Mouse (Mus musculus) liver, postnatal 0 days (tissue): ENCODE data around the gene Lysmd2. TPM values are rescaled to one million over a fixed set of nuclear protein-coding genes. Genes with fewer than 3 reads are reported as not detected.

Experiments used
- ATAC-seq: fragments of 200-750 bp; cut with Nextera tagmentation; 2 replicates; pipeline ENCODE4 v1.8.0; 2017; ENCODE audit warnings: mild to moderate bottlenecking, moderate library complexity
- DNase-seq: peaks from one replicate; pipeline ENCODE4 v3.0.0-alpha.2; 2016
- H3K27ac ChIP-seq: fragments of 300-500 bp; sonication (generic); 2 replicates; pipeline ENCODE4 v1.5.1; 2014; ENCODE audit warnings: antibody characterized with exemption, moderate library complexity, mild to moderate bottlenecking, low read depth
- H3K27me3 ChIP-seq: fragments of 300-500 bp; sonication (generic); 2 replicates; pipeline ENCODE4 v1.6.1; 2014; ENCODE audit warnings: low read length, control low read depth, mixed read lengths; ENCODE audit not compliant: insufficient read depth
- H3K36me3 ChIP-seq: fragments of 300-500 bp; sonication (generic); replicated peaks from 2 replicates; pipeline ENCODE4 v1.6.1; 2014; ENCODE audit warnings: mild to moderate bottlenecking, control low read depth, low read length, moderate library complexity, mixed read lengths; ENCODE audit not compliant: insufficient read depth
- H3K4me1 ChIP-seq: fragments of 300-500 bp; sonication (generic); 2 replicates; pipeline ENCODE4 v1.6.1; 2014; ENCODE audit warnings: antibody characterized with exemption, mild to moderate bottlenecking, control low read depth; ENCODE audit not compliant: insufficient read depth
- H3K4me2 ChIP-seq: fragments of 300-500 bp; sonication (generic); 2 replicates; pipeline ENCODE4 v1.6.1; 2014; ENCODE audit warnings: low read depth, mild to moderate bottlenecking, low read length, moderate library complexity, mixed read lengths
- H3K4me3 ChIP-seq: fragments of 300-500 bp; sonication (generic); 2 replicates; pipeline ENCODE4 v1.5.1; 2014; ENCODE audit warnings: low read depth, low read length
- H3K9ac ChIP-seq: fragments of 300-500 bp; sonication (generic); replicated peaks from 2 replicates; pipeline ENCODE4 v1.6.1; 2014; ENCODE audit warnings: mild to moderate bottlenecking, moderate library complexity
- H3K9me3 ChIP-seq: fragments of 300-500 bp; sonication (generic); 2 replicates; pipeline ENCODE4 v1.6.1; 2016; ENCODE audit warnings: mild to moderate bottlenecking, control low read depth, low read length, mixed read lengths
- CTCF ChIP-seq: sonication (generic); IDR thresholded peaks from 2 replicates; pipeline ENCODE4 v1.5.1; 2016; ENCODE audit warnings: antibody characterized with exemption, low read depth
- EP300 ChIP-seq: IDR thresholded peaks from 2 replicates; pipeline ENCODE4 v1.6.1; 2016; ENCODE audit warnings: antibody characterized with exemption, low read depth, mild to moderate bottlenecking
- WGBS: fragments of 180-500 bp; shearing (Covaris S2); extraction: QIAGEN DNeasy Blood & Tissue Kit; methylation state at CpG from one replicate; pipeline ENCODE4 v1.1.7; 2014; ENCODE audit not compliant: insufficient replicate concordance; 5-methylcytosine and 5-hydroxymethylcytosine counted together
- polyA plus RNA-seq: library from polyadenylated mRNA; unstranded; fragments of >200 nt; fragmentation: Nextera tagmentation; extraction: Ambion mirVana; gene quantifications from 2 replicates; pipeline ENCODE4 v1.2.1, GENCODE M21; 2015

Lysmd2 gene
- polyA plus RNA-seq, 1 experiment from 2014 or later: 3.9 TPM

DNA sequence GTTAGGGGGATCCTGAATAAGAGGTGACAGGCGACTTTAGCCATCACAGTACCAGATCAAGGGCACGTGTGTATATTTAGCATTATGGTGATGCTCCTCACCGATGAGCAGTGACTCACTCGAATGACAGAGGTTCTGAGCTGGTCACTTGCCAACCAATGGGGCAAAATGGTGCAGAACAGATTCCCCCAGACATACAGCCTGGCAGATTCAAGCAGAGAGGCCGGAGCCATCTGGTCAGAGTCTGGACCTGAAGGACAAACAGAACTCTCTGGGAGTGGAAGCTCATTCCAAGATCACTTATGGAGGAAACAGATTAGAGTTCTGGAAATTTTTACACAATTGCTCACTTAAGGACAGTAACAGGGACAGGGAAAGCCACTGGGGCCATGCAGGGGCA, 41.1 kb downstream of the Lysmd2 start:
- no peaks in the 10 kb centered on the region for H3K4me1 ChIP-seq
- H3K36me3 ChIP-seq: no peaks in the 10 kb centered on the region
- H3K9ac ChIP-seq: no peak overlapping the region
- no peak overlapping the region for H3K4me3 ChIP-seq
- DNase-seq (no peak), ATAC-seq (no peak)
- WGBS: 60% methylated on average over 5 of the region's 5 CpGs
- H3K27me3 ChIP-seq: no peaks in the 10 kb centered on the region
- TF ChIP-seq CTCF: no peak
- H3K9me3 ChIP-seq: no peaks in the 10 kb centered on the region
- no peak overlapping the region for H3K27ac ChIP-seq
- H3K4me2 ChIP-seq: no peak overlapping the region

DNA sequence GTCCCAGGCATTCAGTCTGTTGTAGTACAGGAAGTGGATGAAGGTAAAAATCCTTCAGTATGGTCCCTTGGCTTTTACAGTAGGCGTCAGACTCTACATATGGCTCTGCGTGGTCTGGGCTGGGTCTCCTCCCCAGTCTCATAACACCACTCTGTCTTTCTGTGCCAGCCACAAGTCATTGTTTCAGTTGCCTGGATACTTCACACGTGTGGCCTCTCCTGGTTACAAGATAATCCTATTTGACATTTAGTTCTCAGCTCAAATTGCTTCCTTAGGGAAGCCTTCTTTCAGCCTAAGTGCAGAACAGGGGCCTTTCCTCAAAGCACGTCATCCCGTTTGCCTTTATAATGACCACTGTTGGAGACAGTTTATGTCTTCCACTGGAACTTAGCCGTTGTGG, 47.2 kb downstream of the Lysmd2 start:
- Histone ChIP-seq H3K4me1 (no peaks in the 10 kb centered on the region), H3K27ac (no peak overlapping the region), H3K27me3 (no peaks in the 10 kb centered on the region), H3K36me3 (no peaks in the 10 kb centered on the region), H3K4me3 (no peak overlapping the region), H3K4me2 (no peak overlapping the region), H3K9me3 (no peaks in the 10 kb centered on the region), H3K9ac (no peak overlapping the region)
- TF ChIP-seq EP300 (no peak), CTCF (no peak)
- WGBS: 78% methylated on average over 6 of the region's 6 CpGs
- DNase-seq (no peak), ATAC-seq (no peak)

DNA sequence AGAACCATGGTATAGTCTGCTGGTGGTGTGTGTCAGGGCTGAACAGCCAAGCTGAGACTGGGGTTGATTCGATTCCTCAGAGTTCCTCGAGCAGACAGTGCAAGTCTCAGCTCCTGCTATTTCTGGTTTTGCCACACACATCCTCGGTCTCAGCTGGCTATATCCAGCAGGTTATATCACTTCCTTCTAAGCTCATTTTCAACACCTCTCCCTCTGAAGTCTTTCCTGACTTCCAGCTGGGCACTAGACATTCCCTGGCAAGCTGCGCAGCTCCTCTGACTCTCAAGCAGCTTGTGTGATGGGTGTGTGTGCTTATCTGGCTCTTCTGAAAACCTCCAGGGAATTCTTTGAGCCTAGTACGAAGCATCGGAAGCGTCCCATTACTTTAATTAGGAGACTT, 50.7 kb downstream of the Lysmd2 start:
- ATAC-seq: no peak
- TF ChIP-seq CTCF (no peak), EP300 (no peak)
- Histone ChIP-seq H3K9me3 (no peaks in the 10 kb centered on the region), H3K4me3 (no peak overlapping the region), H3K4me1 (no peaks in the 10 kb centered on the region), H3K4me2 (no peak overlapping the region), H3K9ac (no peak overlapping the region), H3K27ac (no peak overlapping the region), H3K27me3 (no peaks in the 10 kb centered on the region), H3K36me3 (no peaks in the 10 kb centered on the region)
- DNase-seq: no peak
- WGBS: 67% methylated on average over 7 of the region's 7 CpGs

DNA sequence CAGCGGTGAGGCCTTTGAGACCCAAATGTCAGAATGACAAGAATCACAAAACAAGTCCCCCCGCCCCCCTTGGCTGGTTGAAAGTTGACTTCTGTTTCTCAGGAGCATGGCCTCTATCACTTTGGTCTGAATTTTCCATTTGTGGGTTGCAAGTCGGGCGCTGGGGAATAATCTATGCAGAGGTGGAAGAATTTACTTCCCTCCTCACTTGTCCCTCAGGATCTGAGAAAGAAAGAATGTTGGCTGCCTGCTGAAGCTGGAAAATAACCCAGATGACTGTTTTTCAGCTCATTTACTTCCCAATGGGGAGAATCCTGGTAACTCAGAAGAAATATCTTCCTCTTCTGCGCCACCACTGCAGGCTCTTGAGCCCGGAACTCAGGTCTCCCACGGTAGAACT, 52.8 kb downstream of the Lysmd2 start:
- 76% methylated on average over 7 of the region's 7 CpGs for WGBS
- ATAC-seq (no peak), DNase-seq (no peak)
- Histone ChIP-seq H3K4me2 (no peak overlapping the region), H3K9me3 (no peaks in the 10 kb centered on the region), H3K4me3 (no peak overlapping the region), H3K27me3 (no peaks in the 10 kb centered on the region), H3K9ac (no peak overlapping the region), H3K27ac (no peak overlapping the region), H3K4me1 (no peaks in the 10 kb centered on the region), H3K36me3 (no peaks in the 10 kb centered on the region)
- no peak for TF ChIP-seq CTCF

DNA sequence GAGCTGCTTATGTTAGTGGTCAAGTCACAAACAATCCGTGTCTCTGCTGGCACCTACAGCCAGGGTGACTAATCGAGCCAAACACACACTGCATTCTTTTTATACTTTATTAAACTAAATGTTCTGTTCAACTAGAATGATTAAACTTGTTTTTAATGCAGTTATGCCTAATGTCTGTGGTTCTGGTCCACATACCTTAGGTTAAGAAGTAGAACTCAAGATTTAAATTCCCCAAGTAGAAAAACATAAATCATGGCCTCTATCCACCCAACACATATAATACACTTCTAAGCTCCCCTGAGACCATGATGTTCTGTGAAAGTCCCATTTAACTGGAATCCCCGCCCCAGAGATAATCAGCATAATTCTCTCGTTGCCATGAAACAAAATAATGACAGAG, 54.1 kb downstream of the Lysmd2 start:
- H3K9ac ChIP-seq: no peak overlapping the region
- H3K4me3 ChIP-seq: no peak overlapping the region
- ATAC-seq (no peak), DNase-seq (no peak)
- H3K36me3 ChIP-seq: no peaks in the 10 kb centered on the region
- no peaks in the 10 kb centered on the region for H3K4me1 ChIP-seq
- TF ChIP-seq EP300 (no peak), CTCF (no peak)
- H3K27ac ChIP-seq: no peak overlapping the region
- no peak overlapping the region for H3K4me2 ChIP-seq
- 58% methylated on average over 4 of the region's 4 CpGs for WGBS
- H3K27me3 ChIP-seq: peaks cover 6% of the 10 kb centered on the region; the same call in 1 of the 2 replicates
- H3K9me3 ChIP-seq: no peaks in the 10 kb centered on the region

DNA sequence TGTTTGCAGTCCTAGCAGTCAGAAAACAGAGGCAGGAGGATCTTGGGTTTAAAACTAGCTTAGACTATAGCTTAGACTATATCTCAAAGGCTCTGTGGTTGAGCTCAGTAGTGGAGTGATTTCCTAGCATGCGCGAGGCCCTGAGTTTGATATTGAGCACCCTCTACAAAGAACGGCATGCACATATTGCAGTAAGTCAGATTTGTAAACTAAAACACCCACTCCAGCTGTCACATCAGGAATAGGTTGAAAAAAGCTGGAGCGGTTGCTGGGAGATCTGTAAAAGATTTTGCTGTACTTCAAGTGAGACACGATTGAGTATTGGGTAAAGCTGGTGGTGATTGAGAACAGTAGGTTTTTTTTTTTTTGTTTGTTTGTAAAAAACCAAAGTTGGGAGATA, 55.1 kb downstream of the Lysmd2 start:
- Histone ChIP-seq H3K36me3 (no peaks in the 10 kb centered on the region), H3K4me2 (no peak overlapping the region), H3K4me3 (no peak overlapping the region), H3K9me3 (no peaks in the 10 kb centered on the region), H3K27me3 (peaks cover 8% of the 10 kb centered on the region; the same call in 1 of the 2 replicates), H3K27ac (no peak overlapping the region), H3K9ac (no peak overlapping the region), H3K4me1 (no peaks in the 10 kb centered on the region)
- no peak for ATAC-seq
- DNase-seq: no peak
- TF ChIP-seq CTCF (no peak), EP300 (no peak)
- WGBS: 83% methylated on average over 5 of the region's 5 CpGs

DNA sequence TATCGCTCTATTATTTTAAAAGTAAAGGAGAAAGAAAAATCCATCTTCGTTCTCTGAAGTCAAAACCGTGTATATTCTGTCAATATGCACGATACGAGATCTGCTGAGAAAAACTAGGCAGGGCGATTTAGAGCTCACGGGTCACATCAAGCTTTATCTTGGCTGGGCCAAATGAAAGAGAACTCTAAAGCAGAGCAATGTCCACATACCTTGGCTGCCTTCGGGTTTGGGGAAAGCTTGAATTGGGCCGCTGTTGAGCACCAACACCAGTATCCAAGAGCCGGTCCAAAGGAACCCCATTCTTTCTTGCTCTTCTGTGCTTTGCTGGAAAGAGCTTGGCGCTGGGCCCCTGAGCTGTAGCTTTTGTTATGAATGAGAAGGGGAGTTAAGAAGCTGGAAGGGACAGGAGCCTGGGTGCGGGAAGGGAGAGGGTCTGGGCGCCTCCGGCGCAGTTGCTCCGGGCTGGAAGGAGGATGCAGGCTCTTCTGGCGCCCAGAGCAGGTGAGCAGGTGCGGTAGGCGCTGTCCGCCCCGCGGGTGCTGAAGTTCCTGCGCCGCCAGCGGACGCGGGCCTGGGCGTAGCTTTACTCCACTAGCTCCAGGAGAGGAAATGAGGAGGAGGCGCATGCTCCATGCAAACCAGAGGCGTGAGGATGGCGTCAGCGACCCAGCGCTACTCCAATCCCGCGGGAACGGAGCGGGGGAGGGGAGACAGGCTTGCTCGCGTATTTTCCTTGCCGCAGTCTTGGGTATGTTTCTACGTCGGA, 58.1 kb downstream of the Lysmd2 start, which contains the start of gene Scg3:
TSS of gene Scg3 (minus strand) at position 631 of the 766 bp plus-strand sequence.
- peak; percentile 65 for DNase-seq
- Histone ChIP-seq H3K4me2 (no peak within 1 kb of the TSS), H3K36me3 (no peaks in the 10 kb centered on the region), H3K4me1 (no peaks in the 10 kb centered on the region), H3K9ac (no peak within 1 kb of the TSS), H3K9me3 (no peaks in the 10 kb centered on the region), H3K27me3 (peaks cover 8% of the 10 kb centered on the region; the same call in 1 of the 2 replicates), H3K4me3 (no peak within 1 kb of the TSS), H3K27ac (no peak within 1 kb of the TSS)
- no peak for TF ChIP-seq EP300
- no peak for TF ChIP-seq CTCF
- ATAC-seq: peak; percentile 36; the same call in 1 of the 2 replicates
- WGBS: 9% methylated on average over 42 of the region's 42 CpGs
